Mouse (Mus musculus) liver, embryonic 14.5 days (tissue): ENCODE measurements around the gene Gtf3c6.

ENCODE experiments used
- CTCF ChIP-seq: IDR thresholded peaks from 2 replicates; pipeline ENCODE4 v1.5.1; 2016; ENCODE audit warnings: antibody characterized with exemption, low read depth, control low read depth
- EP300 ChIP-seq: IDR thresholded peaks from 2 replicates; pipeline ENCODE4 v1.6.1; 2016; ENCODE audit warnings: antibody characterized with exemption, low read depth

- TF ChIP-seq CTCF, result no peak
- TF ChIP-seq EP300, result no peak
These were observed 20.4 kb upstream of the Gtf3c6 start for GRCm38 (mm10) chr10:40278317-40278716.
